Mouse (Mus musculus): Measurements from ENCODE around the gene Gm20388.

Gene Gm20388

DNA sequence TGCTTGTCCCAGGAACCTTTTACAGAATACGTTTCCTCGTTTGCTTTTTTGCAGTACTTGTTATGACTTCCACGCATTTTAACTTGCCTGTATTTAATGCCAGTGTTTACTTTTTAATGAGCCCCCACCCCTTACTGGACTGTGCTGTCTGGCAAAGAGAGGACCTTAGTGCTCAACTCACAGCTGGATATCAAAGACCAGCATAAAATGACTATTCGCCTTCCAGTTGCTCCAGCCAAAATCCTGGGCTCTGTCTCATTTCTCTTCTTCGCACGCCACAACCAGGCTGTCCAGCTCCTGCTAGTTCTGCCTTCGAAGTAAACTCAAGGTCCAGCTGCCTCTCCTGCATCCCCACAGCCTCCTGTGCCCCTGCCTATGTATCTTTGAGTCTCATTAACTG lies 932.4 kb downstream of the Gm20388 start:
- DNase-seq (ENCODE audit: low read depth): no peak

DNA sequence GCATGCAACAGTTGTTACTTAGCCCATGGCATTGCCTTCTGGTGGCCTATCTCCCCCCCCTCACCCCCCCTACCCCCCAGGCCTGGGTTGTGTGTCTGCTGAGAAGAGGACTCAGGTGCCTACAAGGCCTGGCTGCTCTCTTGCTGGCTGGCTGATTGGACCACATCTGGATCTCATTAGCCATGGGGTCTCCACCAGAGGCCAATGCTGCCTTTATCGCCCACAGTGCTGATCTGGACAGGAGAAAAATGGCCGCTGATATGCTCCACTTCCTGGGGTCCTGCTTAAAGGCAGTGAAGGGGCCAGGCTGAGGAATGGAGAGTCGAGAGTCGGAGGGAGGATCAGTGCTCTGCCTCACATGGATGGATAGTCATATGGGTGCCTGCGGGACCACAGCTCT lies 935.4 kb downstream of the Gm20388 start:
- no peak for DNase-seq (ENCODE audit: low read depth)

DNA sequence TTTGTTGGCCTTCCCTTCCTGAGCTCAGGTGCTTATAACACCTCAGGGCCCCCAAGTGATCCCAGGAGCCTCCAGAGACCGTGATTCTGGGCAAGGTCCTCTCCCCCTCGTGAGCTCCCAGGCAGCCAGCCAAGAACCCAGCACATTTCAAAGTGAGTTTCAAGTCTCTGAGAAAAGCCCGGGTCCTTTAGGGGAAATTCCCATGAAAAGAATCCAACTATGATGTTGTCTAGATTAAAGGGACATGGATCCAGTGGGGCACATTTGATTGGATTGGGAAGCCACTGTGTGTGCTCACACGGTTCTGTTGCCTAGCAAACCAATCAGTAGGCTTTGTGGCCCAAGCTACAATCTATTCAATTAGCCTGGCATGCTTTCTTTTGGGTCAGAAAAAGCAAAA lies 936.6 kb downstream of the Gm20388 start:
- DNase-seq (ENCODE audit: low read depth): peak; percentile 32

DNA sequence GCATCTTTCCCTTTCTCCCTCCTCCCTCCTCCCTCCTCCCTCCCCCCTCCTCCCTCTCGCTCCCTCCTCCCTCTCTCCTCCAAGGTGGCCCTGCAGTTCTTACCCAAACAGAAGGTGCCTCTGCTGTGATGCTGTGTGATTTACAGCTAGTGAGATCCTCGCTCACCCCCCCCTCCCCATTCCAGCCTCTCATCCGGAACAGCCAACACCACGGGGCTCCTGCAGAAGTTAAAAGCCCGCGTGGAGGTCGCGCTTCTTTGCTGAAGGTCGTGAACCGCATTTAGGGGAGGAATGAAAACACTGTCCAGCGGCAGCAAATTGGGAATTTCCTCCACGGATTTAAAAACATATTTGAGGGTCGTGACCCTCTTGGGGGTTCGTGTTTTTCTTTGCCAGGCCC lies 937.1 kb downstream of the Gm20388 start:
- no peak for DNase-seq (ENCODE audit: low read depth)

DNA sequence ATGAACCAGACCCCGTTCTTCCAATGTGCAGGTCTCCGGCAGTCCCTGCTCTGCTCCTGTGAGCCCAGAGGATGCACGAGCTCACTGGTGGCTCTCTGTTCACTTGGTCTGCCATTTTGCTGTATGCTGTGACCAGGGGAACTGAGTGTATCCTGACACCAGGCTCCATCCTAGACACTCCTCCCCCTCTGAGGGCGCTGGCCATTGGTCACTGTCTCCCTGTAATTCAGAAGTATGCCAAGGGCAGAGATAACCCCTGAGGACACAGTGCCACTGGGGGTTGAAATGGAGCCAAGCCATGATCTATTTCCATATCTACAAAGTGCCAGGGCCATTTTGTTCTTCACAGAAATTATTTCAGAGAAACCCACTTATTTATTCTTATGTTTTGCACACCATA lies 937.8 kb downstream of the Gm20388 start:
- DNase-seq (ENCODE audit: low read depth): no peak

DNA sequence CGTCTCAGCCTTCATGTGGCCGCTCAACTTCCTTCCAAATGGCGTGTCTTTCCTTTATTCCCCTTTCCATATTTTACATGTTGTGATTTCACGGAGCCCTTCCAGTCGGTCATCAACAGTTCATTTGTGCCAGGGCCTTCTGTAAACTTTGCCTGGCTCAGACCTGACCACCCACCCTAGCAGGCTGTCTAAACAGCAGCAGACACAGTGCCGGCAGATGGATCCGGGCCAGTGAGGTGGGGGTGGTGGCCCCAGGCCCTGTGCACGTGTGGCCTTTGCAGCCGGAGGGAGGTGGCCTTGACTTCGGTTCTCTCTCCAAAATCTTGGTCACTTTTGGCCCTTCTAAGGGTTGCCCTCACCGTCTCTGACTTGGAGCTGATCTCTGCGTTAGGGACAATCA lies 940.8 kb downstream of the Gm20388 start:
- no peak for DNase-seq (ENCODE audit: low read depth)

DNA sequence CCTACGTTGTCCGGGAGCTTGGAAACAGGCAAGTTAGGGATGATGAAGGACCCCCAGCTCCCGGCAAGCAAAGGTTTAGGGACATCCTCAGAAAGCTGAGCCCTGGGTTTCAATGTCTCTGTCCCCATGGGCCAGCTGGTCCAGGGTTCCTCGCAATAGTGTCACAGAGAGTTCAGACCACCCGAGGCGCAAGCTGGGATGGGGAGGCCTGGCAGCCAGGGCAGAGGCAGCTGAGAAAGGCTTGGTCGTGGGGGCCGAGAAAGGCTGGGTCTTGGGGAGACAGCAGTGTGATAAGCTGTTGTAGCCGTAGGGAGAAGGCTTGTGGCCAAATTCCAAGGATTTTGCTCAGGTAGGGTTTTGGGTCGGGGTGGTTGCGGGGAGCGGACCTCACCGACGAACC lies 949.2 kb downstream of the Gm20388 start:
- no peak for DNase-seq (ENCODE audit: low read depth)

DNA sequence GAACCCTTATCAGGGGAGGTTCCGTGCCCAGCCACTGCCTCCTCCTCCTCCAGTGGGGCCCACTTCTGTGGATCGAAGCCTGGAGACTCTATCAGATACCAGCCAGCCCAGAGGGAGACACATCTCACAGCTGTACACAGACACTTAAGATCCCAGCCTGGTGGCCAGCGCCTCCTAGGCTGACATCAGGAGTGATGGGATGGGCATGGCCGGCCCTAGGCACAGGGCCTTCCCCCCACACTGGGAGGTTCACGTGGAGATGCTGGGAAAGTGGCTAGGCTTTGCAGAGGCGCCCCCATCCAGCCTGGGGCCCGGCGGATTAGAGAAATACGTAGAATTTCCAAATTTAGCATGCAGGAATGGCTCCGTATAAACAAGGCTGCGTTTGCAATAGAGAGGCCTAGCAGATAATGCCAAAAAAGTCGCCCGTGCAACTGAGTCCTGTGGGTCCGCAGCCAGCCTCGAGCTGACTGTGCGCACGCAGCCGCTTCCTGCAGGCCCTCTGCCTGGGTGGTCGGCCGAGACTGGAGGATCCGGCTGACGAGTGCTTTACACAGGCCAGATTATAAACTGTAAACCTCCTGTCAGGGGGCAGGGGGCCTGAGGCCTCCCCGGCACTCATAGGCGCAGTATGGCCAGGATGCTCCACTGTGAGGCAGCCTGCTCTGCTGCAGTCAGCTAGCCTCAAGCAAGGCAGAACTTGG lies 949.9 kb downstream of the Gm20388 start:
- no peak for DNase-seq (ENCODE audit: low read depth)

DNA sequence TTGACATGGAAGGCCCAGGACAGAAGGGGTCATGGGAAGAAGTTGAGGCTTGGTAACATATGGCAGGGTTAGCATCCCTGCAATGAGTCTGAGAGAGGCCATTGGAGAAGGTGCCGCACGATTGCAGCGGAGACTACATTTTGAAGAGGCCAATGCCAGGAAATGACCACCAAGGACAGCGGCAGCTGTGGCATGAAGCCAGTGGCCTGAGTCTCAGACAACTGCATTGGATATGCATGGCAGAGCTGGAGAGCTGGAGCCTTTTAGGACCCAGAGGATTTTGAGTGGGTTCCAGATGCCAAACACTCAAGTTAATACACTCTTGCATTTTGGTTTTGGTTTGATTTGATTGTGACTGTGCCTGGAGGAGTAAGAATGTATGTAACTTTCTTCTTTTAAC lies 953.0 kb downstream of the Gm20388 start:
- DNase-seq (ENCODE audit: low read depth): peak; percentile 53

DNA sequence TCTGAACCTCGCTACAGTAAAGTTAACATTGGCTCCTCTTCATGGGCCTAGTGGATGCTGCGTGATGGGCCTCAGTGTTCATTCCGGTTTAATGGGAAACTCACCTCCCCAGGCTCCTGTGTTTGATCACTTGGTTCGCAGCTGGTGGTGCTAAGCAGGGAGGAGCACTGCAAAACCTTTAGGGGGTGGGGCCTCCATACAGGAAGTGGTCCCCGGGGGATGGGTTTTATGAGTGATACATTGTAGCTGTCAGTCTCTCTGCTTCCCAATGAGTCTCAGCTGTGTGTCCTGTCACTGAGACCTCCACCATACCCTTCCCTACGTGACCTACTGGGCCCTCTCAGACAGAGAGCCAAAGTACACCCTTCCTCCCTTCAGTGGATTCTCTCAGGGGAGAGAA lies 956.7 kb downstream of the Gm20388 start:
- DNase-seq (ENCODE audit: low read depth): no peak

DNA sequence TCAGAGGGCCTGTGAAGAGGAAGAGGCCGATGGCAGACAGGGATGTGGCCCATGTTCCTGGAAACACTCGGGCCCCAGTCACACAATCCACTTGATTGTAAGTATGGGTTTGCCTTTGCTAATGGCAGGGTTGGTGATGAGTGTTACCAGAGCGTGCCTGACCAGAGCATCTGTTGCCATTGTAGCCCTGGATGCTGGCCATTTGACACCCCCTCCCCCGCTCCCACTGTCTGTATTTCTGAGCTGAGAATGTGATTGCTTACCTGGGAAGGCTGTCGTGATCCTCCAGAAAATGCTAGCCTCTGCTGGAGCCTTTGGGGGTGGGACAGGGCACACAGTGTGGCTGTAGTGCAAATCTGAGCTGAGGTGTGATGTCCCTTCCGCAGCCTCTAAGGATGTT lies 962.0 kb downstream of the Gm20388 start:
- DNase-seq (ENCODE audit: low read depth): no peak

DNA sequence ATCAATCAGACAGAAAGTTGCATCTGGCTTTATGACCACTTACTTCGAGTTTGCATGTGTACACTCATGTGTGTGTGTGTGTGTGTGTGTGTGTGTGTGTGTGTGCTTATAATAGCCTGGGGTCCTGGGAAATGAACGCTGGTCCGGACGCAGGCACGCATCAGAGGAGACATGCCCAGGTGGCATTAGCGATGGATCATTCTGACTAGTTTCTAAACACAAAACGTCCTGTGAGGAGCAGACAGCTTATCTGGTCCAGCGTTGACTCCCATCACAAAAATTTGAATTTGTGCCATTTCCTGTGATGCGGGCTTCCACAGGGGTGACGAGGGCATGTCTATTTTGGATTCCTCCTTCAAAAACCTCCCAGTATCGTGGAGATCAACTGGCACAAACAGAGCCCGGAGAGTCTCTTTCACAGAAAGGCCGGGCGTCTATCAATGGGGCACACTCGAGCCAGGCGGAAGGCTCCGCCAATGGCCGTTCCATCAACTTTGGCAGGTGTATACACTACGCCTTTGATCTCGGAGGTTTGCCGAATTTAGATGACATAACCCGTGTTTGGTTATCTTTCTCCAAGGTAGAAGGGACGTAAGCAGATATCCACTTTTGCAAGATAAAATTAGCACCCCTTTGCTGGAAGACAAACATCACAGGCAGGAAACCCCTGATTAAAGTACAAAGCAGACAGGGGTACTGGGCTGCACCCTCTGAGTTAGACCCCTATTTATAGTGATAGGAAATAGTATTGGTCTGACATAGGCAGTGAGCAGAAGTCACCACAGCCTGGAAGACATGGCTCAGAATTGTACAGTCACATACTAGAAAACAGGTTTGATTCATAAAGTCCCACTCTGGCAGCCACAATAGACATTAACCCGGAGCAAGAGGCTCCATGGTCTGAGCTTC lies 965.6 kb downstream of the Gm20388 start:
- DNase-seq (ENCODE audit: low read depth): no peak

DNA sequence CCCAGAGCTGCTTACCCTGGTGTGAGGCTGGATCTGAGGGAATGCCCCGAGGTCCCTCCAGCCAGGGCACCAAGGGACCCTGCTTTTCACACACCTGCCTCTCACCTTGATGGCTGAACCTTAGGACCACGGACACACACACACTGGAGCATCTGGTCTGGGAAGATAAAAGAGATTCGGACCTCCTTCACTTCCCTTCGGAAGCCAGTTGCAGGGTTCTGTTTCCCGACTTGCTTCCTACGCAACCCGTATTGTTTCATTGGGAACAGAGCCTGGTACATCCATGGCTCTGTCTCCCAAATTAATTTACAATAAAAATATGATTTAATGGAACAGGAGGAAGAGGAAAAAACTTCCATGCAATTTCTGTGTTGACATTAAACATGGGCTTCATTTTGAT lies 966.4 kb downstream of the Gm20388 start:
- DNase-seq (ENCODE audit: low read depth): no peak

DNA sequence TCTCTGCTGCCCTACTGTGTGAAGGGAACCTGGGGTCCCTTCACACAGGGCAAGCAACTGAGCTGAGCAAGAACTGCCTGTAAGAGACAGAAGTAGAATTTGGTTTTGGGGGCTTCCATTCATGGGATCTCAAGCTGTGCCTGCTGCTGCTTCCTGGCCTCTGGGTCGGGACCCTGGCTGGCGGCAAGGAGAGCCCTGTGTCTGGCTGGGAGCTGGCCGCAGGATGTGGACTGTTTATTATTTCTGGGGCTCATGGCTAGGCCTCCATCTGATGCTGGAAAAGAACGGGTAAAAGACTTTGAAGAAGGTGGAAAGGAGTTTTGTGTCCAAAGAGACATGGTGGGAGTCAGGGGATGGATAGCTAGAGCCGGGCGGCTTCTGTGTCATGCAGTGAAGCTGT lies 969.3 kb downstream of the Gm20388 start:
- no peak for DNase-seq (ENCODE audit: low read depth)

DNA sequence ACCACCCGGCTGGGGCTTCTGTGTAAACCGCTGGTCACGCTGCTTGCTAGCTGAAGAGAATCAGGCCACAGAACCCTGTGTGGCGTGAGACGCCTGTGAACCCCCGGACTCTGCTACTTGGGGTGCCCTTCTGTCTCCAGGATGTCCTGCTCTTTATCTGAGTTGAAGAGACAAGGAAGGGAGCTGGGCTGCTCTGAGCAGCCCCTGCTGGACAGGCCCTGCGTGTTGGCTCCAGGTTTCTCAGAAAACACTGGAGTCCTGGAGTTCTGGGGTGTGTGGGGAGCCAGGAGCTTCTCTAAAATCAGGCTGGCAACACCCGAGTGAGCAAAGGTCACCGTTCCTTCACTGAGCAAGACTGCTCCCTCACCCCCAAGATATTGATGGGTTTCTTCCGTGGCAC lies 971.0 kb downstream of the Gm20388 start:
- no peak for DNase-seq (ENCODE audit: low read depth)

DNA sequence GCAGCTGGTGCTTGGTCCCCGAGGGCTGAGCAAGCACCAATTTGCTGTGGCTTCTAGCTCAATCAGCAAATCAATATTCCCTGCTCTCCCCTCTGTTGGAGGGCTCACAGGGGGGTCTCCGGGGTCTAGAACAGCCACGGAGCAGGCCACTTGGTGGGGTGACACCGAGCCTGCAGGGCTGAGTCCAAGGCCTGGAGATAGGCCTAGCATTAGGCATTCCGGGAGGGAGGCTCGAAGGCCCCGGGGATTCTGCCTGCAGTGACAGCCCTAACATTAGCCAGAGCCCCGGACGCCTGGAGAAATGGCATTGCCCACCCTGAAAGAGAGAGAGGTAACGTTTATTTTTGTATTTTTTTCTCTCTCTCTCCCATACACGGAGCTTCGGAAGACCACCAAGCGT lies 972.0 kb downstream of the Gm20388 start:
- no peak for DNase-seq (ENCODE audit: low read depth)

DNA sequence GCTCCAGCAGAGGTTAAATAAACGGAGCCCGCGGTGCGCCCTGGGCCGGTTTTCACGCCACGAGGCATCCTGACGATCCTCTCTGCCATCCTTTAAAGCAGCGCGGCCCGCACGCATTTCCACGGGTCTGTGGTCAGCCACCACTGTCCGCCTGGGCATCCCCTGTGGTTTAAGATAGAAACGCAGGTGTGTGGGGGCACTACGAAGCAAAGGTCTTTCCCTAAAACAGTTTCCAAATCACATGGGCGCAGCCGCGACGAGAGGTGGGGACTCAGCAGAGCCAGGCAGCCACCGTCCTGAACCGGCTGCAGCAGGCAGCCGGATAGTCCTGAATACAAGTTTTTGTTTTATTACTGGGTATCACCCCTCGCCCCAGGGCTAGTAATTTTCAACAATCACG lies 972.7 kb downstream of the Gm20388 start:
- DNase-seq (ENCODE audit: low read depth): no peak

DNA sequence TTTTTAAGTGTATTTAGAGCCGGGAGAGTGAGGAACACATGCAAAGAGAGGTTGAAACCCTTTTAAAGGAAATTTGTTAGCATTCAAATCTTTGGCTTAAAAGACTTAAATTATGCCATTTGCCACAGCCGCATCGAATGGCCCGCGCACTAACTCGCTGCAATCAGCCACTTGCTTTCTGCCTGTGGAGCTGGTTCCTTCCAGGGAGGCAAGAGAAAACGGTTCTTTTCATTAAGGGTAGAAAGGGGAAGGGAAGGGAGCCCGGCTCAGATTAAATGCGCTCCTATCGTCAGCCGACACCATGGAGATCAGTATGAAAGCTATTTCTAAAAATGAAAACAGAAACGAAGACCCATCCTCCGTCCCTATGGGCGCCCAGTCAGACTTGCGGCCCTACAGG lies 973.2 kb downstream of the Gm20388 start:
- DNase-seq (ENCODE audit: low read depth): no peak

DNA sequence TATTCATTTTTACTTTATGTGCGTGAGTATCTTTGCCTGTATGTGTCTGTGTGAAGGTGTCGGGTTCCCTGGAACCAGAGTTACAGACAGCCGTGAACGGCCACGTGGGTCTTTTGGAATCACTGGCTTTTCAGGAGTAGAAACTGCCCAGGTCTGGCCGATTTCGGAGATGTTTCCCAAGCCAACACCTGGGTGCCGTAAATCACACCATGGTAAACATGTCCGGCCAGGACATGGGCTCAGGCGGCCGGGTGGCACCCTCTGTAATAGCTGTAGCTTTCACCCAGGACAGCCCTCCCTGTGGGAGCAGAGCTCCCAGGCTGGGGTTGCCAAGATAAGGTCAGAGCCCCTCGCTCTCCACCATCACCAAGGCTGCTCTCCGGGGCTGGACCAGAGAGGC lies 974.2 kb downstream of the Gm20388 start:
- no peak for DNase-seq (ENCODE audit: low read depth)

DNA sequence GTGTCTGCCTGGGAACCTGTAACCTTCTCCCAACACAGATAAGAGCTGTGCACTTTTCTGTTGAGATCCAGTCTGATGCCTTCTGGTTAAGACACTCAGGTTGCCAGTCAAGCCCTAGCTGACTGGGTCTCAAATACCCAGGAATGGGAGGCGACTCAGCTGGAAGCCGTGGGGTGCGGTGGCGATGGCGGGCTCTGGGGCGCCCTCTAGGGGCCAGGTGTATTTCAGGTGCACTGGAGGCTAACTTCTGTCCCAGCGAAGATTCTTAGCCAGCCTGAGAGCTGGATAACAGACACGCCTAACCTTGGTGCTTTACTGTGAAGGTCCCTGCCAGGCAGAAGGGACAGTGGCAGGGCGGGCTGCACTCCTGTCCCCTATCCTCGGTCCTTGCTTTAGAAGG lies 976.6 kb downstream of the Gm20388 start:
- no peak for DNase-seq (ENCODE audit: low read depth)

DNA sequence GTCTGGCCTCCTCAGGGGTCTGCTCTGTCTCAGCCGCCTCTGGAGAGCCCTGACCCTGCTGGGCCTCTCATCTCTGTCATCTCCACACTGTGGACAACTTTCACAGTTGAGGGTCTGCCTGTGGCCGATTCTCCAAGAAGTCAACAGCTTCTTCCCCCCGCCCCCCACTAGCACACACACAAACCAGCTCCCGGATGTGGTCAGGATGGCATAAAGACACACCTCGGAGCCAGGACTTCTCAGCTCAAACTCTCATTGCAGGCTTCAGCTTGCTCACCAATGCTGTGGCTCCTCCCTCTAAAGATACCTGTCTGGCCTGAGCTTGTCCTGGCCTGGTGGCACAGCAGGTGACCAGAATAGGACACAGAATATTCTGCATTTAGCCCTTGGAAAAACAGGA lies 977.4 kb downstream of the Gm20388 start:
- no peak for DNase-seq (ENCODE audit: low read depth)

DNA sequence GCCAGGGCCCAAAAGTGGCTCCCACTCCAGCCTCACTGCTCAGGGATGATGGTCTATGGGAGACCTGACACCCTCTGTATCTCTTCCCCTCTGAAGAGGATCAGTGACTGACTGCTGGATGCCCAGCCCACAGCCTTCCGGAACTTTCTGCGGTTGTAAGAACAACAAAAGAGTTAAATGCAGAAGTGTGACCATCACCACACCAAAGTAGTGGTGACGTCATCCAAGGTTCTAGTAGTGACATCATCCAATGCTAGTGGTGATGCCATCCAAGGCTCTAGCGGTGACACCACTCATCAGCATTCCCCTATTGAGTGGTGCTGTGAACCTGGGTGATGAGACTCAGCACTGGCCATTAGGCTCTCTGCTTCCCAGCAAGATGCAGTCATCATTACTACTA lies 978.5 kb downstream of the Gm20388 start:
- DNase-seq (ENCODE audit: low read depth): no peak

DNA sequence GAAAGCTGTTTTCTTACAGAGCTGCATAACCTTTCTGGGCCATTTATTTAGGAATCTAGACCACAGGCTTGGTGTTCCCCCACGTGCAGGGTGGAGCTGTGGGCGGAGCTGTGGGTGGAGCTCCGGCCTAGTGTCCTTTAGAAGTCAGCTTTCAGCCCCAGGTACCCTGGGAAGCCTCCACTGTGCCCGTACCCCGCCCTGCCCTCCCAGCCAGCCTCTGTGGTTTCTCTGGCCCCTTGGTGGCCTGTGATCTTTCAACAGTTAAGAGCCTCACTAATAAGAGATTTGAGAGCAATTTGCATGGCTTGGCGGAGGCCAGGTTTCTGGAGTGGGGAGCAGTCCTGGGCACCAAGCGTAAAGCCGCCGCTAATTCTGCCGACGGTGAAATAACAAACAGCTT lies 979.4 kb downstream of the Gm20388 start:
- DNase-seq (ENCODE audit: low read depth): no peak

DNA sequence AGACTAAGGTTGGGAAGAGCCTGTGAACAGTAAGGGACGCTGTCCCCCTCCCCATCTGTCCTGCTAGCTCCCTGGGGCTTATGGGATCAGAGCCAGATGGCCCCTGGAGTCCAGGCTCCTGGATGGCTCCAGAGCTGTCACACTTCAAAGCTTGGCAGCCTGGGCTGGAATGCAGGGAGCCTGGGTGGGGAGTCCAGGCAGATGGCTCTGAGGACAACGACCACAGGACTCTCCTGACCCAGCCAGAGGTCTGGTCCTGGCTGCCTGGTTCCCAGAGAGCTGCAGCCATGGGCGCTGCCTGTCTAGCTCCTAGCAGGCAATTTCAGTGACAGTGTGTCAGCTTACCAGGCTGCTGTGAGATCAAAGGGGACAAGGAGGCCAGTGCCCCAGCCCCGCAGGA lies 984.4 kb downstream of the Gm20388 start:
- no peak for DNase-seq (ENCODE audit: low read depth)

Data from NIH3T3 (cell line).